Mouse (Mus musculus): ENCODE data around the gene Lrrc8d. TPM values are rescaled to one million over a fixed set of nuclear protein-coding genes. Genes with fewer than 3 reads are reported as not detected.
A peak's percentile ranks its signal among the peaks of the same experiment; 100 is the strongest.

The Lrrc8d gene
- polyA plus RNA-seq, 1 experiment from 2014 or later: 11.6 TPM

DNA sequence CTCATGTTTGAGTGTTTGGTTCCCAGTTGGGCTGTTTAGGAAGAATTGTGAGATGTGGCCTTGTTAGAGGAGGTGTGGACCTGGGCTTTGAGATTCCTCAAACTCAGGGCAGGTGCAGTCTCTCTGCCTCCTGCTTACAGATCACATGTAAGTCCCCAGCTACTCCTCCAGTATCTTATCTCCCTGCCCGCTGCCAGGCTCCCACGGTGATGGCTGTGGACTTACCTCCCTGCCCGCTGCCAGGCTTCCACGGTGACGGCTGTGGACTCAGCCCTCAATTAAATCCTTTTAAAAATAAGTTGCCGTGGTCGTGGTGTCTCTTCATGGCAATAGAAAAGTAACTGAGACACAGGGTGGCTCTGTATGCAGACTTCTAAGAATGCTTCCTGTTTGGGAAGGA is 173.1 kb downstream of the Lrrc8d start:
- Histone ChIP-seq H3K27ac (no peak overlapping the region), H3K27me3 (no peaks in the 10 kb centered on the region), H3K36me3 (no peaks in the 10 kb centered on the region), H3K9ac (no peak overlapping the region), H3K4me1 (peaks cover 12% of the 10 kb centered on the region), H3K4me3 (no peak overlapping the region), H3K4me2 (no peak overlapping the region), H3K9me3 (no peaks in the 10 kb centered on the region)
- ATAC-seq (ENCODE audit: insufficient number of reproducible peaks, low FRiP score, low TSS enrichment, low read depth): no peak
- WGBS: 58% methylated on average over 7 of the region's 7 CpGs

DNA sequence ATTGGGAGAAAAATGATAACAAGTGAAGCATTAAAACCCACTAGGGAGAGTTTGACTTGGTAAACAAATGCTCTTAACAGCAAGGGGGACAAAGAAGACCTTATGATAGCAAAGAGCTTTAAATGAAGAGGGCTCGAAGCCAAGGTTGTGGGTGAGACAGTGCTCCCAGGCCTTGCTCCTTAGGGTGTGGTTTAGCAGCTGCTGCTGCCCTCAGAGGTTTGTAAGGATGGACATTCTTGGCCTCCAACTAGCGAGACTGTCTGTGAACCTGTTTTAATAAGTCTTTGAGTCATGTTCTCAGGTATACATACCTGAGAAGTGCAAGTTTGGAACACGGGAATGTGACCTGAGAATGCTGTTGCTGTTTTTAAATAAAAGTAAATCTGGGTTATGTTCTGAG is 174.0 kb downstream of the Lrrc8d start:
- no peak overlapping the region for H3K27ac ChIP-seq
- no peak for ATAC-seq (ENCODE audit: insufficient number of reproducible peaks, low FRiP score, low TSS enrichment, low read depth)
- no peak overlapping the region for H3K4me2 ChIP-seq
- H3K36me3 ChIP-seq: no peaks in the 10 kb centered on the region
- no peaks in the 10 kb centered on the region for H3K27me3 ChIP-seq
- peaks cover 13% of the 10 kb centered on the region for H3K4me1 ChIP-seq
- H3K9ac ChIP-seq: no peak overlapping the region
- WGBS: 64% methylated on average over 3 of the region's 3 CpGs
- H3K4me3 ChIP-seq: no peak overlapping the region
- no peaks in the 10 kb centered on the region for H3K9me3 ChIP-seq

DNA sequence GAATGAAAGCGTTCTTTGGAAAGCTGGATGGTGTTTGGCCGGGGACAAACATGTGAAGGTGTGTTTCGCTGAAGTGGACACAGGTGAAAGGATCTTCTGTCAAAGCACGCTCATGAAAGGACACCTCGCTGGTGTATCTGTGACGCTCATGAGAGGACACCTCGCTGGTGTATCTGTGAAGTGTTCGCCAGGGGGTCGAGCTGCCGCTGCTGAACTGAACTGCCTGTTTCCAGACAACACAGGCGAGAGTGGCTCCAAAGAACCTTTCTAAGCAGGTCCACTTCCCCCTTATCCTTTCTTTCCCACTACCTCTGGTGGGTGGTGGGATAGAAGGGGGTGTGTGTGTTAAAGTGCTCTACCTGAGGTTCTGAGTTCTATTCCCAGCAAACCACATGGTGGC is 174.7 kb downstream of the Lrrc8d start:
- ATAC-seq (ENCODE audit: insufficient number of reproducible peaks, low FRiP score, low TSS enrichment, low read depth): no peak
- H3K27me3 ChIP-seq: no peaks in the 10 kb centered on the region
- H3K4me3 ChIP-seq: no peak overlapping the region
- 96% methylated on average over 11 of the region's 11 CpGs for WGBS
- no peak overlapping the region for H3K9ac ChIP-seq
- H3K4me2 ChIP-seq: no peak overlapping the region
- no peaks in the 10 kb centered on the region for H3K9me3 ChIP-seq
- H3K27ac ChIP-seq: no peak overlapping the region
- H3K4me1 ChIP-seq: peaks cover 13% of the 10 kb centered on the region
- no peaks in the 10 kb centered on the region for H3K36me3 ChIP-seq

DNA sequence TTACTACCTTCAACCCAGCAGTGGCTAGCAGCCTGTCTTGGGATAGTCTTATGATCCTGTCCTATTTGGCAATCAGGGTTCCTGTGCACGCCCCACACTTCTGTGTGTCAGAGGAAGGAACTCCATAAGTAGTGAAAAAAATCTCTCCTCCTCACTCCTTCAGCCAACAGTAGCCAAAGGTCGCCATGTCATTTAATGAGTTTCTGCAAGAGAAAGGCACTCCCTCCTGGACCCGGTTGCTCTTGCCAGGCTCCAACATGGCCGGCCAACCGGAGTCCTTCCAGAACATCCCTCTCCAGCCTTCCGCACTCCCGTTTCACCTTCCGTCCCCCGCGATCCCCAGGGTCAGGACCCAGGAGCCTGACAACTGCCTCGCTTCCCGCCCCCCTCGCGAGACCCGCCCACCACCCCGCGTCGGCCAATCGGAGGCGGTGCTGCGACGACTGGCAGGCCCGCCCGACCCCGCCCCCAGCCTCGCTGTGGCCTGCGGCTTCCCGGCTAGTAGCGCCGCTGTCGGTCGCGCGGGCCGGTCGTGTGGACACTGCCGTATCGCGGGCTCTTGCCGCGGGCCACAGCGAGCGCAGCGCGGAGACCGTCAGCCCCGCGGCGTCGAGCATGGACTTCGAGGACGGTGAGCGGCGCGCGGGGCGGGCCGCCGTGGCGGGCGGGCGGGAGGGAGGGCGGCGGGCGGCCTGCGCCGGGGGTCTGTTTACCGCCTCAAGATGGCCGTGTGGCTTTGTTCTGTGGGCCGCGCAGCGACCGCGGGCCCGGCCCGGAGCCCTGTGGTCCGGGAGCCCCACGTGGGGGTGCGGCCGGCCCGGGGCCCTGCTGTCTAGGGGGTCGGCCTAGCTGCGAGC is 176.5 kb downstream of the Lrrc8d start, which contains the start of gene Zfp326:
TSS of gene Zfp326 (plus strand) at position 498 of the 857 bp plus-strand sequence.
- WGBS: under 1% methylated on average over 30 of the region's 83 CpGs
- peaks cover 13% of the 10 kb centered on the region for H3K4me1 ChIP-seq
- peak within 1 kb of the TSS; percentile 98 for H3K9ac ChIP-seq
- H3K4me3 ChIP-seq: peak within 1 kb of the TSS; percentile 98
- H3K27me3 ChIP-seq: no peaks in the 10 kb centered on the region
- peak; percentile 95 for ATAC-seq (ENCODE audit: insufficient number of reproducible peaks, low FRiP score, low TSS enrichment, low read depth)
- peak within 1 kb of the TSS; percentile 86 for H3K27ac ChIP-seq
- no peaks in the 10 kb centered on the region for H3K9me3 ChIP-seq
- no peaks in the 10 kb centered on the region for H3K36me3 ChIP-seq
- peak within 1 kb of the TSS; percentile 60 for H3K4me2 ChIP-seq

DNA sequence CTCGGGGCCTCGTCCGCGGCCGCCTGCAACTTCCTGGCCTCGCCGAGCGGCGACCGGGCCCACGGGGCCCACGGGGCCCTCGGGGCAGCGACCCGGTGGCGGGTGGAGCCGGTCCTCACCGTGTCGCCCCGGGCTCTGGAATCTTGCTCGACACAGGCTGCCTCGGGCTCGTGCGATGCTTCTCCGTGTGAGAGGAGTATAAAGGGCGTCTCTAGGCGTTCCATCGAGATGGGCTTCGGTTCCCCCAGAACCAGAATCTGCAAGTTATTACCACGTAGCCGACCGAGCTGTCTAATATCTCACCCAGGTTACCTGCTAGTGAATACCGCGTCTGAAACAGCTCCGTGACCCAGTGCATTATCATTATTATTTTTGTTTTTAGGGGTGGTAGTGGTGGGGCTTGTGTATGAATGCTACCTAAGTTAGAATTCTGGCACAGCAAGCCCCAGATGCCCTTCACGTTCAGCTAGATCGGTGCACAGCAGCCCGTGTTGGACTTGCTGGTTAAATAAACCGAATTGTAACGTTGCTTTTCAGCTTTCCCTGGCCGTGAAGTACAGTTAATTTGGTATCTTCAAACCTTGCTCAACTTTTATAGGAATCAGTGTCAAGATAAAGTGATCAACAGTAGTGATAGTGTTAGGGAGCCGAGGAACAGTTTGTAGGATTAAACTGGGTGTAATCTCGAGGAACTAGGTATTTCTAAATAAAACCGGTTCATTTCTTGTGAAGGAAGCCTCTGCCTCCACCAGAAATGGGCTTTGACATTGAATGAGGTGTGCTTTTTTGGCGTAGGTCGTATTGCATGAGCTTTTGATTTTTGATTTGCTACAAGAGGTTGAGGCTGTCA is 177.4 kb downstream of the Lrrc8d start:
- Histone ChIP-seq H3K4me1 (peaks cover 16% of the 10 kb centered on the region), H3K9me3 (no peaks in the 10 kb centered on the region), H3K4me2 (peak overlapping the region; percentile 60), H3K27me3 (no peaks in the 10 kb centered on the region), H3K36me3 (no peaks in the 10 kb centered on the region), H3K4me3 (peak overlapping the region; percentile 98), H3K9ac (peak overlapping the region; percentile 98), H3K27ac (peak overlapping the region; percentile 86)
- under 1% methylated on average over 46 of the region's 46 CpGs for WGBS
- peak; percentile 12; the same call in 1 of the 2 replicates for ATAC-seq (ENCODE audit: insufficient number of reproducible peaks, low FRiP score, low TSS enrichment, low read depth)

Other genes starting within 250 kb of the Lrrc8d start
- 17.9 and 20.7 TPM in 2 replicates for gene Lrrc8c, start 180.6 kb upstream of the Lrrc8d start, polyA plus RNA-seq (2015; fragmentation: Nextera tagmentation; extraction: Ambion mirVana)
- gene Zfp326, start 176.6 kb downstream of the Lrrc8d start, polyA plus RNA-seq (2015; fragmentation: Nextera tagmentation; extraction: Ambion mirVana): 34.4 and 38.0 TPM in 2 replicates

Data from limb, embryonic 15.5 days (tissue).